Mouse (Mus musculus) bone marrow, adult 2 months (tissue): Measurements from ENCODE around the gene Ccdc172. TPM values are rescaled to one million over a fixed set of nuclear protein-coding genes. Genes with fewer than 3 reads are reported as not detected.

Source experiments
- H3K27ac ChIP-seq: fragments of 200-500 bp; 2 replicates; pipeline ENCODE4 v1.5.1; 2012; ENCODE audit warnings: low read depth, mild to moderate bottlenecking, control low read depth, inconsistent platforms, low read length; ENCODE audit not compliant: control insufficient read depth, poor library complexity, insufficient read depth
- H3K4me1 ChIP-seq: fragments of 200-500 bp; 2 replicates; pipeline ENCODE4 v1.6.1; 2011; ENCODE audit warnings: low read length; ENCODE audit not compliant: control insufficient read depth, insufficient read depth
- H3K4me3 ChIP-seq: fragments of 200-500 bp; replicated peaks from 2 replicates; pipeline ENCODE3; 2011; ENCODE audit warnings: mild to moderate bottlenecking, low read depth, low read length, control low read depth; ENCODE audit not compliant: control insufficient read depth
- CTCF ChIP-seq: fragments of 200-500 bp; IDR thresholded peaks from 2 replicates; pipeline ENCODE4 v1.5.1; 2011; ENCODE audit warnings: low read length, control low read depth; ENCODE audit not compliant: control insufficient read depth, insufficient read depth
- POLR2A ChIP-seq: fragments of 200-500 bp; IDR thresholded peaks from 2 replicates; pipeline ENCODE4 v1.6.1; 2011; ENCODE audit warnings: low read depth, mild to moderate bottlenecking, control low read depth, low read length, borderline replicate concordance; ENCODE audit not compliant: control insufficient read depth
- WGBS: fragments of 180-500 bp; shearing (Covaris S2); methylation state at CpG from one replicate; pipeline ENCODE4 v1.1.7; 2018; 5-methylcytosine and 5-hydroxymethylcytosine counted together
- polyA plus RNA-seq: library from polyadenylated mRNA; stranded (reverse); fragments of >200 nt; gene quantifications from 2 replicates; pipeline ENCODE4 v1.2.4, GENCODE M21; 2011; ENCODE audit warnings: low replicate concordance; ENCODE audit not compliant: missing spikeins, insufficient read depth, insufficient read length

Gene Ccdc172
- not detected in 2 replicates for polyA plus RNA-seq

DNA sequence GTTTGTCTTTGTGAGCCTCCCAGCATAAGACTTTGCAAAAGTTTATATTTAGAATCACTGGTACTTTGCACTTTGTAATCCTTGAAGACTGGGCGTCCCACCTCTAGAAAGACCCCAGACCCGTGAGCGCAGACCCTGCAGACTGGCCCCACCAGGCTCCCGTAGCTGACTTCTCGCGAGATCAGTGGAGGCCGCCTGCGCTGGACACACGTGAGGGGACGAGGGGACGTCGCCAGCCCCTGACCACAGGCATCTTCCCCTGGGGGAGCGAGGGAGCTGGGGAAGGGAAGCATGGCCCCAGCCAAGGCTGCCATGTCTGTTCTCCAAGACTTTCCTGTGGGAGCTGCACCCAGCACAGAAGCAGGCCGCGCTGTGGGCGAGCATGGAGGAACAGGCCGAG, at the start of gene Ccdc172:
Ccdc172 (plus strand) TSS at position 176 of the 400 bp plus-strand sequence.
- WGBS: 90% methylated on average over 17 of the region's 17 CpGs
- no peak within 1 kb of the TSS; the same call in 1 of the 2 replicates for H3K27ac ChIP-seq
- H3K4me3 ChIP-seq: no peak within 1 kb of the TSS
- no peaks in the 10 kb centered on the region for H3K4me1 ChIP-seq
- no peak for TF ChIP-seq POLR2A
- TF ChIP-seq CTCF: no peak

DNA sequence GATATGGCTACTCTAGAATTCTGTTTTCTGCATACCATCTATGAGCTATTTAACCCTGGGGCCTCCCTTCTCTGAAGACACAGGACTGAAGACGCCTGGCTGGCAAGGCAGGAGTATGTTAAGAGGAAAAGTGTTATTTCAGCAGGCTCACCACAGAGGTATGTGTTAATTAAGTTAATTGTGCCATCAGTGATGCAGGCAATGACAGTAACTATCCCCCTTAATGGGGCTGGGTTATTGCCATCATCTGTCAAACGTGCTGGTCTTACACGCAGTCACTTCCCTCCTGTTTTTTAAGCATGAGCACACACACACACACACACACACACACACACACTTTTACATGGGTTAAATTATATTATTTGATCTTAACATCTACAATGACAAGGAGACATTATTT, 48.0 kb upstream of the Ccdc172 start:
- no peak overlapping the region for H3K4me3 ChIP-seq
- WGBS: 62% methylated on average over 3 of the region's 3 CpGs
- H3K4me1 ChIP-seq: no peaks in the 10 kb centered on the region; the same call in none of the 2 replicates
- TF ChIP-seq POLR2A: no peak
- TF ChIP-seq CTCF: no peak
- H3K27ac ChIP-seq: no peak overlapping the region

DNA sequence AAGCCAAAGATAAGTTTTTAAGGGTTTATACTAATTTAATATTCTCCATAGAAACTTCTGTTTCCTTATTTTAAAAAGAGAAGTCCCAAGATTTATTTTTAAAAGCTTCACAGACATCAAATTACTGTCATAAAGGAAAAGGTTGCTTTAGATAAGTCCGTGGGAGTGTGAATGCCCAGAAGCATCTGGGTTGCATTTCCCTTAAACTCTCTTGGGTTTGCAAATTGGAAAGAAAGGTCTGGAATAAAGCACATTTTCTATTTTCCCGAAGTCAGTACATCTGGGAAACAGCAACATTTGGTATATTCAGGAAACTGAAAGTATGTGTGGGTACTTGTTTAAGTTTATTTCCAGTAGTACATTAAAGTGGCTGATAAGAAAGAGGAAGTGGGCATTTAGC, 43.5 kb upstream of the Ccdc172 start:
- Histone ChIP-seq H3K4me1 (no peaks in the 10 kb centered on the region; the same call in none of the 2 replicates), H3K27ac (no peak overlapping the region), H3K4me3 (no peak overlapping the region)
- no peak for TF ChIP-seq POLR2A
- TF ChIP-seq CTCF: no peak
- WGBS: 2% methylated on average over 2 of the region's 2 CpGs

GRCm38 (mm10) chr19:58469421-58469820, 42.4 kb upstream of the Ccdc172 start:
- 17% methylated on average over 12 of the region's 12 CpGs for WGBS
- Histone ChIP-seq H3K4me3 (no peak overlapping the region), H3K4me1 (no peaks in the 10 kb centered on the region; the same call in none of the 2 replicates), H3K27ac (no peak overlapping the region)
- TF ChIP-seq CTCF (peak; percentile 85), POLR2A (no peak)

- H3K27ac ChIP-seq: no peak overlapping the region
- H3K4me1 ChIP-seq: no peaks in the 10 kb centered on the region
- whole genome bisulfite sequencing: 77% methylated on average over 3 of the region's 3 CpGs
- no peak for TF ChIP-seq CTCF
- H3K4me3 ChIP-seq: no peak overlapping the region
Observed at GRCm38 (mm10) chr19:58474251-58474650, 37.5 kb upstream of the Ccdc172 start.

GRCm38 (mm10) chr19:58482373-58482977, 29.3 kb upstream of the Ccdc172 start:
- H3K4me3 ChIP-seq: no peak overlapping the region
- 71% methylated on average over 9 of the region's 9 CpGs for WGBS
- H3K27ac ChIP-seq: no peak overlapping the region
- no peak for TF ChIP-seq CTCF
- no peak for TF ChIP-seq POLR2A
- H3K4me1 ChIP-seq: no peaks in the 10 kb centered on the region

DNA sequence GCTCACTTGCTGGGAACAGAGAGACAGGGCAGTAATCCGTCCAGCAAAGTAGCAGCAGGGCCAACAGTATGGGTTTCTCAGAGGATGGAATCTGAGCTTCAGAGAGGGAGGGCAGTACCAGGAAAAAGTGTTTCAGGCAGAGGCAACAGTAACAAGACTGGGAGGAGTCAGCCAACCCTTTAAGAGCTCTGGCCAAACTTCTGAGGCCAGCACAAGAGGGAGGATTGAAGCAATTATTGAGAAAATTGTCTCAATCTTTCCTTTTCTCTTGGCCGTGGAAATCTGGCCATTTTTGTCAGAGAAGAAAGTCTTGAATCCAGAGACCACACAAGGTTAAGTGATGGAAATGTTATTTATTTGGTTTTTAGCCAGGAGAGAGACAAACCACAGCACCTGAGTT, 25.1 kb upstream of the Ccdc172 start:
- no peak overlapping the region for H3K27ac ChIP-seq
- no peak overlapping the region for H3K4me3 ChIP-seq
- WGBS: 66% methylated on average over 2 of the region's 2 CpGs
- no peak for TF ChIP-seq CTCF
- no peak for TF ChIP-seq POLR2A
- H3K4me1 ChIP-seq: no peaks in the 10 kb centered on the region

DNA sequence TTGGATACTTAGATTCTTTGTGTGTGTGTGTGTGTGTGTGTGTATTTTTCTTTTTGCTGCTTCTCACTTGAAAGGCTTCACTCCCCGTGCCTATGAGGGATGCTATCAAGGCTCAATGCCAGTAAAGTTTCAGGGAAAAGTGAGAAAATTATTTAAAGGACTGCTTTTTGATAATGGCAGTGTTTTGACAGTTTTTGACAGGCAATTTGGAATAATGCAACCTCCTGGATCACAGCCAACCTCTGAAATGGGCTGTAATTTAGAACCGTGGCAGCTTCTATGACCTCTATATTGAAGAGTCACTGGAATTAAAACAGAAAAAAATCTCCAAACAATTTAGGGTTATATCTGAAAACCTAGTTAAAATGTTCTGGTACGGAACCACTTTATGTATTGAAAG, 14.7 kb upstream of the Ccdc172 start:
- H3K4me1 ChIP-seq: no peaks in the 10 kb centered on the region
- H3K4me3 ChIP-seq: no peak overlapping the region
- no peak overlapping the region for H3K27ac ChIP-seq
- no peak for TF ChIP-seq POLR2A
- TF ChIP-seq CTCF: no peak
- 64% methylated on average over 3 of the region's 3 CpGs for WGBS
